Mouse (Mus musculus): ENCODE results near the gene Psmd9. TPM values are rescaled to one million over a fixed set of nuclear protein-coding genes. Genes with fewer than 3 reads are reported as not detected.

Psmd9 gene
- 63.9 and 78.7 TPM in 2 replicates for polyA plus RNA-seq (2014; fragmentation: Nextera tagmentation; extraction: Ambion mirVana)

GRCm38 (mm10) chr5:123169284-123169683 is at the start of gene Psmd9:
Gene Psmd9 (plus strand): TSS chr5:123169413.
- no peak for ATAC-seq (ENCODE audit: low read depth)
- H3K9ac ChIP-seq (replicated peaks; ENCODE audit: low read depth, low read length) = no peak within 1 kb of the TSS
- no peaks in the 10 kb centered on the region for H3K27me3 ChIP-seq (ENCODE audit: control insufficient read depth, insufficient read depth, low read length)
- peaks cover 3% of the 10 kb centered on the region; the same call in 1 of the 2 replicates for H3K4me1 ChIP-seq (ENCODE audit: control insufficient read depth, insufficient read depth, low read length)
- no peak within 1 kb of the TSS for H3K4me2 ChIP-seq (ENCODE audit: low read depth, low read length)
- H3K36me3 ChIP-seq (ENCODE audit: control insufficient read depth, insufficient read depth, low read length) = peaks cover 12% of the 10 kb centered on the region
- WGBS = 85% methylated on average over 5 of the region's 5 CpGs
- no peak within 1 kb of the TSS for H3K4me3 ChIP-seq (ENCODE audit: low read depth, low read length)
- H3K27ac ChIP-seq (ENCODE audit: low read depth, low read length) = no peak within 1 kb of the TSS
- no peaks in the 10 kb centered on the region for H3K9me3 ChIP-seq (ENCODE audit: control insufficient read depth, low read length)

- Histone ChIP-seq H3K27ac (ENCODE audit: low read depth, low read length) (no peak overlapping the region), H3K4me1 (ENCODE audit: control insufficient read depth, insufficient read depth, low read length) (no peaks in the 10 kb centered on the region)
- WGBS = 39% methylated on average over 7 of the region's 7 CpGs
Measured at GRCm38 (mm10) chr5:123120624-123121215, 48.5 kb upstream of the Psmd9 start.

GRCm38 (mm10) chr5:123122181-123122580 is 47.0 kb upstream of the Psmd9 start:
- H3K4me1 ChIP-seq (ENCODE audit: control insufficient read depth, insufficient read depth, low read length) = no peaks in the 10 kb centered on the region
- H3K9me3 ChIP-seq (ENCODE audit: control insufficient read depth, low read length) = no peaks in the 10 kb centered on the region
- WGBS = 91% methylated on average over 4 of the region's 4 CpGs
- no peak overlapping the region for H3K4me2 ChIP-seq (ENCODE audit: low read depth, low read length)
- H3K4me3 ChIP-seq (ENCODE audit: low read depth, low read length) = no peak overlapping the region
- no peak for ATAC-seq (ENCODE audit: low read depth)
- 0 out of 2 replicates have a peak, but pooled peaks cover 8% of the 10 kb centered on the region for H3K36me3 ChIP-seq (ENCODE audit: control insufficient read depth, insufficient read depth, low read length)
- no peak overlapping the region for H3K27ac ChIP-seq (ENCODE audit: low read depth, low read length)
- no peaks in the 10 kb centered on the region for H3K27me3 ChIP-seq (ENCODE audit: control insufficient read depth, insufficient read depth, low read length)
- no peak overlapping the region for H3K9ac ChIP-seq (replicated peaks; ENCODE audit: low read depth, low read length)

More at GRCm38 (mm10) chr5:123120624-123121215, 48.5 kb upstream of the Psmd9 start:
- no peak for ATAC-seq (ENCODE audit: low read depth)
- Histone ChIP-seq H3K4me3 (ENCODE audit: low read depth, low read length) (no peak overlapping the region), H3K9ac (replicated peaks; ENCODE audit: low read depth, low read length) (no peak overlapping the region), H3K9me3 (ENCODE audit: control insufficient read depth, low read length) (no peaks in the 10 kb centered on the region), H3K4me2 (ENCODE audit: low read depth, low read length) (no peak overlapping the region), H3K36me3 (ENCODE audit: control insufficient read depth, insufficient read depth, low read length) (0 out of 2 replicates have a peak, but pooled peaks cover 7% of the 10 kb centered on the region), H3K27me3 (ENCODE audit: control insufficient read depth, insufficient read depth, low read length) (no peaks in the 10 kb centered on the region)

- Histone ChIP-seq H3K9ac (replicated peaks; ENCODE audit: low read depth, low read length) (no peak overlapping the region), H3K4me2 (ENCODE audit: low read depth, low read length) (no peak overlapping the region), H3K27me3 (ENCODE audit: control insufficient read depth, insufficient read depth, low read length) (no peaks in the 10 kb centered on the region), H3K9me3 (ENCODE audit: control insufficient read depth, low read length) (no peaks in the 10 kb centered on the region), H3K36me3 (ENCODE audit: control insufficient read depth, insufficient read depth, low read length) (0 out of 2 replicates have a peak, but pooled peaks cover 10% of the 10 kb centered on the region), H3K4me1 (ENCODE audit: control insufficient read depth, insufficient read depth, low read length) (no peaks in the 10 kb centered on the region), H3K27ac (ENCODE audit: low read depth, low read length) (no peak overlapping the region), H3K4me3 (ENCODE audit: low read depth, low read length) (no peak overlapping the region)
- 79% methylated on average over 6 of the region's 6 CpGs for WGBS
- no peak for ATAC-seq (ENCODE audit: low read depth)
Measured at GRCm38 (mm10) chr5:123125105-123125504, 44.1 kb upstream of the Psmd9 start.

GRCm38 (mm10) chr5:123125638-123126406 is 43.4 kb upstream of the Psmd9 start:
- Histone ChIP-seq H3K36me3 (ENCODE audit: control insufficient read depth, insufficient read depth, low read length) (0 out of 2 replicates have a peak, but pooled peaks cover 16% of the 10 kb centered on the region), H3K4me1 (ENCODE audit: control insufficient read depth, insufficient read depth, low read length) (no peaks in the 10 kb centered on the region), H3K9ac (replicated peaks; ENCODE audit: low read depth, low read length) (no peak overlapping the region), H3K4me3 (ENCODE audit: low read depth, low read length) (no peak overlapping the region), H3K27me3 (ENCODE audit: control insufficient read depth, insufficient read depth, low read length) (no peaks in the 10 kb centered on the region), H3K9me3 (ENCODE audit: control insufficient read depth, low read length) (no peaks in the 10 kb centered on the region), H3K27ac (ENCODE audit: low read depth, low read length) (no peak overlapping the region), H3K4me2 (ENCODE audit: low read depth, low read length) (no peak overlapping the region)
- 89% methylated on average over 18 of the region's 18 CpGs for WGBS
- ATAC-seq (ENCODE audit: low read depth) = no peak

- no peaks in the 10 kb centered on the region for H3K9me3 ChIP-seq (ENCODE audit: control insufficient read depth, low read length)
- peaks cover 7% of the 10 kb centered on the region for H3K4me1 ChIP-seq (ENCODE audit: control insufficient read depth, insufficient read depth, low read length)
- no peaks in the 10 kb centered on the region for H3K27me3 ChIP-seq (ENCODE audit: control insufficient read depth, insufficient read depth, low read length)
- ATAC-seq (ENCODE audit: low read depth) = no peak
- no peak overlapping the region for H3K4me2 ChIP-seq (ENCODE audit: low read depth, low read length)
- H3K4me3 ChIP-seq (ENCODE audit: low read depth, low read length) = no peak overlapping the region
- no peak overlapping the region for H3K9ac ChIP-seq (replicated peaks; ENCODE audit: low read depth, low read length)
- H3K27ac ChIP-seq (ENCODE audit: low read depth, low read length) = no peak overlapping the region
- 75% methylated on average over 6 of the region's 6 CpGs for WGBS
- H3K36me3 ChIP-seq (ENCODE audit: control insufficient read depth, insufficient read depth, low read length) = 0 out of 2 replicates have a peak, but pooled peaks cover 16% of the 10 kb centered on the region
Measured at GRCm38 (mm10) chr5:123127031-123127430, 42.2 kb upstream of the Psmd9 start.

DNA sequence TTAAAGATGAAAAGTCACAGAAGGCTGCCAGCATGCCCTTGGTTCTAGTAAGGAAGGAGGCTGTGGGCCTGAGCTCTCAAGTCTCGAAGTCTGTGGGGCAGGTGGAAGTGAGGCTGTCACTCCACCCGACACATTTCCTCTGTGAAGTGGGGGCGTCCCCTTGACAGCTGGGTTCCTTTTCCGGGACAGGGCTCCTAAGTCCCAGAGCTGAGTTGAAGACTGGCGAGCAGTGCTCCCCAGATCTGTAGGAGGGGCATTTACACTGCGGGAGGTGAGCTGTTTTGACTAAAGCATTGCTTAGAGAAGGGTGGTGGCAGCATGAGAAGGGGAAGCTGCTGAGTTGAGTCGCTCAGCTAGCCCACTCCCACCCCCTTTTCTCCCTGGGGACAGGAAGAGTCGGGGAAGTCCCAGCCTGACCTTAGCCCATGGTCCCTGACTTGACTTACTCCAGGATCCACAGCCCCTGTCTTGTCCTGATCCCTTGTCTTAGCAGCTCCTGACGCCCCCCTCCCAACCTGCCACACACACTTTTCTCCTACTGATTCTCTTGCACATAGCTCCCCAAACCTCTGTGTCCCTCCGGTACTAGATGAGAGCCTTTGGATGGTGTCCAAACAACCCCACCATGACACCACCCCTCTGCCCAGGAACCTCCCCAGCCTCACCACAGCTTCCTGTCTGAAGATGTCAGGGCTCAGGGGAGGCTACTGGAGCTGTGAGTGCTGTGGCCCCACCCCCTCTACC is 40.6 kb upstream of the Psmd9 start:
- Histone ChIP-seq H3K4me3 (ENCODE audit: low read depth, low read length) (no peak overlapping the region), H3K9me3 (ENCODE audit: control insufficient read depth, low read length) (no peaks in the 10 kb centered on the region), H3K27me3 (ENCODE audit: control insufficient read depth, insufficient read depth, low read length) (no peaks in the 10 kb centered on the region), H3K4me1 (ENCODE audit: control insufficient read depth, insufficient read depth, low read length) (peaks cover 22% of the 10 kb centered on the region), H3K9ac (replicated peaks; ENCODE audit: low read depth, low read length) (no peak overlapping the region), H3K27ac (ENCODE audit: low read depth, low read length) (no peak overlapping the region), H3K4me2 (ENCODE audit: low read depth, low read length) (no peak overlapping the region), H3K36me3 (ENCODE audit: control insufficient read depth, insufficient read depth, low read length) (peaks cover 17% of the 10 kb centered on the region; the same call in 1 of the 2 replicates)
- ATAC-seq (ENCODE audit: low read depth) = no peak
- WGBS = 56% methylated on average over 10 of the region's 10 CpGs

DNA sequence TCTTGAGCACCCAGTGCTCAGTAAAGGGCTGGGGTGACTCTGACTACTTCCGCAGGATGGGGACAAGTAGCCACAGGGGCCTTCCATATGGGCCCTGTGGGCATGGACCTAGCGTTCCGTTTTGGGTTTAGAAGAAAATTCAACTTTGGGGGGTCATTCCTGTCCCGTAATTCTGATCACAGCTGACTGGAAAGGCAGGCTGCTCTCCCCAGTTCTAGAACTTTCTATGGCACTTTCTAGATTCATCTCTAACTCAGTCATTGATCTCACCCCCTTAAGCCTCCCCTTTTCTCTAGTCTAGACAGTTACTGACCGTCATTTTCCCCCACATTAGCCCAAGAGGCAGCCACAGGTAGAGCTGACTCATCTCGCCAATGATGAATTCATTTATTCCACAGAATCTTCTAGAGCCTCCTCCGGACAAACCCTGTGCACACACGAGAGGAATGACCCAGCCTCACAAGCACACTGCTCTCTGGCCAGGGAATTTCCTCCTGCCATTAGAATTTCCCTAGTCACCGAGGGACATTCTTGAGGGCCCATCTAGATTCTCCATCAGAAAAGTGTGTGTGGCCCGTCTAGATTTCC is 39.9 kb upstream of the Psmd9 start:
- Histone ChIP-seq H3K4me1 (ENCODE audit: control insufficient read depth, insufficient read depth, low read length) (peaks cover 29% of the 10 kb centered on the region), H3K27ac (ENCODE audit: low read depth, low read length) (no peak overlapping the region), H3K9me3 (ENCODE audit: control insufficient read depth, low read length) (no peaks in the 10 kb centered on the region), H3K4me2 (ENCODE audit: low read depth, low read length) (no peak overlapping the region), H3K36me3 (ENCODE audit: control insufficient read depth, insufficient read depth, low read length) (peaks cover 17% of the 10 kb centered on the region; the same call in 1 of the 2 replicates), H3K9ac (replicated peaks; ENCODE audit: low read depth, low read length) (no peak overlapping the region), H3K27me3 (ENCODE audit: control insufficient read depth, insufficient read depth, low read length) (no peaks in the 10 kb centered on the region), H3K4me3 (ENCODE audit: low read depth, low read length) (no peak overlapping the region)
- 89% methylated on average over 10 of the region's 10 CpGs for WGBS
- no peak for ATAC-seq (ENCODE audit: low read depth)

Data from neural tube, embryonic 14.5 days (tissue).